Mouse (Mus musculus): ENCODE data around the gene Klk5. TPM values are rescaled to one million over a fixed set of nuclear protein-coding genes. Genes with fewer than 3 reads are reported as not detected.

The Klk5 gene
- polyA plus RNA-seq (2012; rRNA removed) (not detected in 2 replicates), polyA plus RNA-seq (2014; fragmentation: Nextera tagmentation; extraction: Ambion mirVana) (not detected in 2 replicates)

GRCm38 (mm10) chr7:43841701-43842100 is at the start of gene Klk5:
Gene Klk5 (plus strand): TSS chr7:43841971.
- 38% methylated on average over 3 of the region's 3 CpGs for whole genome bisulfite sequencing (ENCODE audit: insufficient replicate concordance)
- Histone ChIP-seq H3K36me3 (replicated peaks; ENCODE audit: control insufficient read depth, insufficient read depth, low read depth) (no peaks in the 10 kb centered on the region), H3K4me1 (replicated peaks; ENCODE audit: control insufficient read depth in 2 of 2, insufficient read depth in 2 of 2, low read length in 1 of 2) (no peaks in the 10 kb centered on the region), H3K27me3 (ENCODE audit: control insufficient read depth, insufficient read depth, low read length) (no peaks in the 10 kb centered on the region), H3K27ac (no peak within 1 kb of the TSS), H3K4me2 (ENCODE audit: low read depth) (no peak within 1 kb of the TSS), H3K4me3 (ENCODE audit: insufficient read depth in 1 of 2, low read depth in 2 of 2, low read length in 2 of 2) (no peak within 1 kb of the TSS), H3K9me3 (ENCODE audit: control insufficient read depth, low read length) (no peaks in the 10 kb centered on the region), H3K9ac (replicated peaks) (no peak within 1 kb of the TSS)
- DNase-seq (ENCODE audit: low read depth in 3 of 3, low spot score in 3 of 3) (no peak), ATAC-seq (ENCODE audit: insufficient read depth) (no peak)
- TF ChIP-seq CTCF (IDR thresholded peaks at IDR 0.05; ENCODE audit: low read depth), result no peak

GRCm38 (mm10) chr7:43796355-43796754 is 45.4 kb upstream of the Klk5 start:
- H3K27ac ChIP-seq, result no peak overlapping the region
- no peaks in the 10 kb centered on the region for H3K36me3 ChIP-seq (replicated peaks; ENCODE audit: control insufficient read depth, insufficient read depth, low read depth)
- WGBS (ENCODE audit: insufficient replicate concordance), result 11% methylated on average over 8 of the region's 8 CpGs
- TF ChIP-seq CTCF (IDR thresholded peaks at IDR 0.05; ENCODE audit: low read depth) (no peak), EP300 (IDR thresholded peaks at IDR 0.05; ENCODE audit: low read depth) (no peak)
- no peaks in the 10 kb centered on the region for H3K9me3 ChIP-seq (ENCODE audit: control insufficient read depth, low read length)
- peaks cover 15% of the 10 kb centered on the region for H3K27me3 ChIP-seq (ENCODE audit: control insufficient read depth, insufficient read depth, low read length)
- peak overlapping the region; percentile 59; the same call in 1 of the 2 replicates for H3K4me2 ChIP-seq (ENCODE audit: low read depth)
- H3K4me3 ChIP-seq (ENCODE audit: insufficient read depth in 1 of 2, low read depth in 2 of 2, low read length in 2 of 2), result no peak overlapping the region
- no peaks in the 10 kb centered on the region for H3K4me1 ChIP-seq (replicated peaks; ENCODE audit: control insufficient read depth in 2 of 2, insufficient read depth in 2 of 2, low read length in 1 of 2)
- no peak for ATAC-seq (ENCODE audit: insufficient read depth)
- no peak overlapping the region for H3K9ac ChIP-seq (replicated peaks)
- no peak for DNase-seq (ENCODE audit: low read depth in 3 of 3, low spot score in 3 of 3)

GRCm38 (mm10) chr7:43797333-43797769 is 44.4 kb upstream of the Klk5 start, which contains the start of gene Klk8:
Gene Klk8 (plus strand): TSS chr7:43797577.
- no peak within 1 kb of the TSS for H3K9ac ChIP-seq (replicated peaks)
- no peak for DNase-seq (ENCODE audit: low read depth in 3 of 3, low spot score in 3 of 3)
- no peak within 1 kb of the TSS for H3K27ac ChIP-seq
- WGBS (ENCODE audit: insufficient replicate concordance), result under 1% methylated on average over 28 of the region's 28 CpGs
- ATAC-seq (ENCODE audit: insufficient read depth), result no peak
- H3K9me3 ChIP-seq (ENCODE audit: control insufficient read depth, low read length), result no peaks in the 10 kb centered on the region
- TF ChIP-seq EP300 (IDR thresholded peaks at IDR 0.05; ENCODE audit: low read depth) (no peak), CTCF (IDR thresholded peaks at IDR 0.05; ENCODE audit: low read depth) (no peak)
- peak within 1 kb of the TSS; percentile 59 for H3K4me2 ChIP-seq (ENCODE audit: low read depth)
- H3K4me1 ChIP-seq (replicated peaks; ENCODE audit: control insufficient read depth in 2 of 2, insufficient read depth in 2 of 2, low read length in 1 of 2), result no peaks in the 10 kb centered on the region
- peak within 1 kb of the TSS; percentile 19 to 45 for H3K4me3 ChIP-seq (ENCODE audit: insufficient read depth in 1 of 2, low read depth in 2 of 2, low read length in 2 of 2)
- peaks cover 15% of the 10 kb centered on the region for H3K27me3 ChIP-seq (ENCODE audit: control insufficient read depth, insufficient read depth, low read length)
- H3K36me3 ChIP-seq (replicated peaks; ENCODE audit: control insufficient read depth, insufficient read depth, low read depth), result no peaks in the 10 kb centered on the region

GRCm38 (mm10) chr7:43797844-43798462 is 43.8 kb upstream of the Klk5 start:
- 4% methylated on average over 13 of the region's 13 CpGs for WGBS (ENCODE audit: insufficient replicate concordance)
- peak overlapping the region; percentile 59 for H3K4me2 ChIP-seq (ENCODE audit: low read depth)
- peaks cover 15% of the 10 kb centered on the region for H3K27me3 ChIP-seq (ENCODE audit: control insufficient read depth, insufficient read depth, low read length)
- DNase-seq (ENCODE audit: low read depth in 3 of 3, low spot score in 3 of 3), result no peak
- H3K9ac ChIP-seq (replicated peaks), result no peak overlapping the region
- no peaks in the 10 kb centered on the region for H3K9me3 ChIP-seq (ENCODE audit: control insufficient read depth, low read length)
- TF ChIP-seq EP300 (IDR thresholded peaks at IDR 0.05; ENCODE audit: low read depth) (no peak), CTCF (IDR thresholded peaks at IDR 0.05; ENCODE audit: low read depth) (no peak)
- H3K4me1 ChIP-seq (replicated peaks; ENCODE audit: control insufficient read depth in 2 of 2, insufficient read depth in 2 of 2, low read length in 1 of 2), result no peaks in the 10 kb centered on the region
- no peak overlapping the region for H3K27ac ChIP-seq
- H3K4me3 ChIP-seq (ENCODE audit: insufficient read depth in 1 of 2, low read depth in 2 of 2, low read length in 2 of 2), result peak overlapping the region in 1 of 2 experiments; percentile 45; a peak in 2 of 4 replicates
- H3K36me3 ChIP-seq (replicated peaks; ENCODE audit: control insufficient read depth, insufficient read depth, low read depth), result no peaks in the 10 kb centered on the region
- no peak for ATAC-seq (ENCODE audit: insufficient read depth)

- Histone ChIP-seq H3K4me3 (ENCODE audit: insufficient read depth in 1 of 2, low read depth in 2 of 2, low read length in 2 of 2) (no peak overlapping the region), H3K4me1 (replicated peaks; ENCODE audit: control insufficient read depth in 2 of 2, insufficient read depth in 2 of 2, low read length in 1 of 2) (no peaks in the 10 kb centered on the region), H3K27me3 (ENCODE audit: control insufficient read depth, insufficient read depth, low read length) (peaks cover 15% of the 10 kb centered on the region), H3K9me3 (ENCODE audit: control insufficient read depth, low read length) (no peaks in the 10 kb centered on the region), H3K27ac (no peak overlapping the region), H3K4me2 (ENCODE audit: low read depth) (no peak overlapping the region), H3K9ac (replicated peaks) (no peak overlapping the region), H3K36me3 (replicated peaks; ENCODE audit: control insufficient read depth, insufficient read depth, low read depth) (no peaks in the 10 kb centered on the region)
- no peak for ATAC-seq (ENCODE audit: insufficient read depth)
- no peak for TF ChIP-seq CTCF (IDR thresholded peaks at IDR 0.05; ENCODE audit: low read depth)
- TF ChIP-seq EP300 (IDR thresholded peaks at IDR 0.05; ENCODE audit: low read depth), result no peak
- no peak for DNase-seq (ENCODE audit: low read depth in 3 of 3, low spot score in 3 of 3)
- 52% methylated on average over 7 of the region's 7 CpGs for WGBS (ENCODE audit: insufficient replicate concordance)
These were observed 41.9 kb upstream of the Klk5 start for GRCm38 (mm10) chr7:43799876-43800275.
